Mouse (Mus musculus): ENCODE results near the gene Aldh1a1.

The Aldh1a1 gene

DNA sequence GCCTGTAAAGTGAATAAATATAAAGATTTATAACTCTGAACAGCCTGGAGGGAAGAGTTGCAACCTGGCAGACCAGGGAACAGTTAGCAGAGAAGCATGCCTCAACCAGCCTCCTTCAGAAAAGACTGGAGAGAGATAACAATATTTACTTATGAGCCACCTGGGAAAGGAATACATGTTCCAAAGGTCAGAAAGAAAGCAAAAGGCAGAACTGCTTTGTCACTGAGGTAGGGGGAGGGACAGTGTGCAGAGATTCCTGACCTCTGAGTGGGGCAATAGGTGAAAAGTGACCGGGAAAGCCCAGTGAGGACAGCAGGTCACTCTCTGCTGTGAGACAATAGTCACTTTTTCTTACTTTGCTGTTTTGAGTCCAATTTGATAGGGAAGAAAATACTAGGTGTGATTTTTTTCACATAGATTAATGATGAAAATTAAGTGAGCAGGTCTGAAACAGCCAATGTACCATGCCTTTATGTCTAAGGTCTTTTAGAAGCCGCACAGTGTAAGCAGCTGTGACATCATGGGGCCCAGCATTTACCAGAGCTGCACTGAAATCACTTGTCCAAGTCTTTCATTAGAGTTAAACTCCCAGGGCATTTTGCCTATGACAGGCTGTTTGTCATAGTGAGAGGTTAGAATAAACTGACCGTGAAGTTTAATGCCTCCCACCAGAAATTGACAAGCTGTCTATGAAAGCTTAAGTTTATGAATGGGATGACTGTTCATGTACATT, 161.8 kb downstream of the Aldh1a1 start:
- no peak for DNase-seq

DNA sequence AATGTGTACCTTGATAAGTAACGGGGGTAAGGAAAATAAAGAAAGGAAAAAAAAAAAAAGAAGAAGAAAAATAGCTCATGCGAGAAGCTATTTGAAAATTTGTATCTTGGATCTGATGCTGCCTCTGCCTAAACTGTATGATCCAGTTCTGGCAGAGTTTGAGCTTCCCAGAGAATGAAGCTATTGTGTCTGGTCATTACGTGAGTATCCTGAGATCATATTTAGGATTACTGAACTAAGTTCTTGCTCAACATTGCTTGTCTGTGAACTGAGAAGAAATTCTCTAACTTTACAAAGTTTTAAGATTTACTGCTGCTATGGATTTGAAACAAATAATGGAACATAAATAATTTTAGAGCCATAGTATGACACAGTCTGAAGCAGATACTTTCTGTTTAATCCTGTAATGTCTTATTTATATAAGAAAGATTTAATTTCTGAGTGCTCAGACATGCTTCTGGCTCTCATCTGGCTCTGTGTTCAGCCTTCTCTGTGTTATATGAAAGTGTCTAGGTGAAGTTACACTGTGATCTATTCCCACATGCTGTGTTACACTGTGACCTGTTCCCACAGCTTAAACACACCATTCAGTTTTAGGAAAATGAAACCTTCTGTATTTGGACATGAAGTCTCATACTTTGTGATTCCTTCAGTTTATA, 185.3 kb downstream of the Aldh1a1 start:
- no peak for DNase-seq

All from right cerebral cortex, postnatal 4 days (tissue).